Mouse (Mus musculus) urinary bladder, adult 18-20 months (tissue): ENCODE measurements around the gene Gpatch2.

Experiments used
- DNase-seq, 2 experiments: peaks; one replicate each; pipeline ENCODE4 v3.0.0; 2022; ENCODE audit warnings: low spot score in 2 of 2, mixed read lengths in 2 of 2

The Gpatch2 gene

GRCm38 (mm10) chr1:187303221-187303620 is 87.9 kb downstream of the Gpatch2 start:
- DNase-seq: no peak

- no peak for DNase-seq
Measured at GRCm38 (mm10) chr1:187307335-187307734, 92.0 kb downstream of the Gpatch2 start.

- DNase-seq: no peak
Measured at GRCm38 (mm10) chr1:187308523-187308922, 93.2 kb downstream of the Gpatch2 start.

GRCm38 (mm10) chr1:187311122-187311521 is 95.8 kb downstream of the Gpatch2 start:
- no peak for DNase-seq

GRCm38 (mm10) chr1:187313323-187313722 is 98.0 kb downstream of the Gpatch2 start:
- no peak for DNase-seq

- no peak for DNase-seq
Measured at GRCm38 (mm10) chr1:187313763-187314162, 98.5 kb downstream of the Gpatch2 start.

GRCm38 (mm10) chr1:187314516-187314915 is 99.2 kb downstream of the Gpatch2 start:
- no peak for DNase-seq

GRCm38 (mm10) chr1:187315821-187316220 is 100.5 kb downstream of the Gpatch2 start:
- DNase-seq: no peak

GRCm38 (mm10) chr1:187316555-187316954 is 101.2 kb downstream of the Gpatch2 start:
- DNase-seq: no peak

- DNase-seq: no peak
Measured at GRCm38 (mm10) chr1:187321814-187322213, 106.5 kb downstream of the Gpatch2 start.

GRCm38 (mm10) chr1:187322505-187323208 is 107.3 kb downstream of the Gpatch2 start:
- DNase-seq: no peak

- DNase-seq: no peak
Measured at GRCm38 (mm10) chr1:187323209-187323589, 107.9 kb downstream of the Gpatch2 start.

- DNase-seq: no peak
Measured at GRCm38 (mm10) chr1:187342551-187342950, 127.2 kb downstream of the Gpatch2 start.

GRCm38 (mm10) chr1:187345156-187345555 is 129.8 kb downstream of the Gpatch2 start:
- no peak for DNase-seq

GRCm38 (mm10) chr1:187346923-187347322 is 131.6 kb downstream of the Gpatch2 start:
- DNase-seq: no peak

- DNase-seq: no peak
Measured at GRCm38 (mm10) chr1:187347606-187348005, 132.3 kb downstream of the Gpatch2 start.

- no peak for DNase-seq
Measured at GRCm38 (mm10) chr1:187348053-187348820, 132.9 kb downstream of the Gpatch2 start.

GRCm38 (mm10) chr1:187348859-187349258 is 133.6 kb downstream of the Gpatch2 start:
- no peak for DNase-seq

- DNase-seq: no peak
Measured at GRCm38 (mm10) chr1:187356169-187356568, 140.9 kb downstream of the Gpatch2 start.

- DNase-seq: no peak
Measured at GRCm38 (mm10) chr1:187356904-187357303, 141.6 kb downstream of the Gpatch2 start.

GRCm38 (mm10) chr1:187360240-187360639 is 144.9 kb downstream of the Gpatch2 start:
- no peak for DNase-seq

- no peak for DNase-seq
Measured at GRCm38 (mm10) chr1:187362536-187362935, 147.2 kb downstream of the Gpatch2 start.

GRCm38 (mm10) chr1:187365424-187365823 is 150.1 kb downstream of the Gpatch2 start:
- no peak for DNase-seq
